Mouse (Mus musculus): ENCODE results near the gene Tex12. TPM values are rescaled to one million over a fixed set of nuclear protein-coding genes. Genes with fewer than 3 reads are reported as not detected.

The Tex12 gene
- polyA plus RNA-seq, 1 experiment from 2014 or later = not detected

Other genes with a start within 250 kb of the Tex12 start
- gene Rpl10-ps3, start 216.4 kb downstream of the Tex12 start, polyA plus RNA-seq (2015; fragmentation: Nextera tagmentation; extraction: Ambion mirVana) = 232 and 293 TPM in 2 replicates
- 0.07 and 0.36 TPM in 2 replicates for gene Plet1, start 66.8 kb downstream of the Tex12 start, polyA plus RNA-seq (2015; fragmentation: Nextera tagmentation; extraction: Ambion mirVana)
- gene Pts, start 32.6 kb downstream of the Tex12 start, polyA plus RNA-seq (2015; fragmentation: Nextera tagmentation; extraction: Ambion mirVana) = 41.6 and 43.4 TPM in 2 replicates
- 5.7 and 5.9 TPM in 2 replicates for gene Il18, start 6.5 kb downstream of the Tex12 start, polyA plus RNA-seq (2015; fragmentation: Nextera tagmentation; extraction: Ambion mirVana)
- gene Bco2, start 6.1 kb downstream of the Tex12 start, polyA plus RNA-seq (2015; fragmentation: Nextera tagmentation; extraction: Ambion mirVana) = 0.24 and 0.37 TPM in 2 replicates
- 350 and 370 TPM in 2 replicates for gene Sdhd, start 42.5 kb upstream of the Tex12 start, polyA plus RNA-seq (2015; fragmentation: Nextera tagmentation; extraction: Ambion mirVana)
- 208 and 218 TPM in 2 replicates for gene Timm8b, start 42.6 kb upstream of the Tex12 start, polyA plus RNA-seq (2015; fragmentation: Nextera tagmentation; extraction: Ambion mirVana)
- gene Pih1d2, start 56.0 kb upstream of the Tex12 start, polyA plus RNA-seq (2015; fragmentation: Nextera tagmentation; extraction: Ambion mirVana) = 1.8 and 2.1 TPM in 2 replicates
- 10.4 and 11.6 TPM in 2 replicates for gene Nkapd1, start 56.1 kb upstream of the Tex12 start, polyA plus RNA-seq (2015; fragmentation: Nextera tagmentation; extraction: Ambion mirVana)
- 33.7 and 45.2 TPM in 2 replicates for gene Dlat, start 98.5 kb upstream of the Tex12 start, polyA plus RNA-seq (2015; fragmentation: Nextera tagmentation; extraction: Ambion mirVana)
- 0.70 and 0.93 TPM in 2 replicates for gene Dixdc1, start 178.2 kb upstream of the Tex12 start, polyA plus RNA-seq (2015; fragmentation: Nextera tagmentation; extraction: Ambion mirVana)
- gene 2310030G06Rik, start 185.2 kb upstream of the Tex12 start, polyA plus RNA-seq (2015; fragmentation: Nextera tagmentation; extraction: Ambion mirVana) = 2.5 and 3.3 TPM in 2 replicates
- gene Cryab, start 190.0 kb upstream of the Tex12 start, polyA plus RNA-seq (2015; fragmentation: Nextera tagmentation; extraction: Ambion mirVana) = 8.7 and 11.0 TPM in 2 replicates
- 1.4 TPM in 2 replicates for gene Hspb2, start 191.0 kb upstream of the Tex12 start, polyA plus RNA-seq (2015; fragmentation: Nextera tagmentation; extraction: Ambion mirVana)
- 11.8 and 13.2 TPM in 2 replicates for gene Fdxacb1, start 206.9 kb upstream of the Tex12 start, polyA plus RNA-seq (2015; fragmentation: Nextera tagmentation; extraction: Ambion mirVana)
- gene Alg9, start 213.7 kb upstream of the Tex12 start, polyA plus RNA-seq (2015; fragmentation: Nextera tagmentation; extraction: Ambion mirVana) = 15.9 and 17.5 TPM in 2 replicates
- gene 1110032A03Rik, start 214.2 kb upstream of the Tex12 start, polyA plus RNA-seq (2015; fragmentation: Nextera tagmentation; extraction: Ambion mirVana) = 13.4 and 14.6 TPM in 2 replicates